Mouse (Mus musculus) MEL (cell line): ENCODE results near the gene Poc1a. TPM values are rescaled to one million over a fixed set of nuclear protein-coding genes. Genes with fewer than 3 reads are reported as not detected.

Experiments used
- DNase-seq: peaks from one replicate; pipeline ENCODE4 v3.0.0; 2011; ENCODE audit warnings: low read depth, low spot score
- H3K27ac ChIP-seq: 2 replicates; pipeline ENCODE4 v1.5.1; 2012; ENCODE audit warnings: low read depth, mild to moderate bottlenecking, control low read depth, low read length, moderate library complexity; ENCODE audit not compliant: control insufficient read depth
- H3K27me3 ChIP-seq, 2 experiments: fragments of 150-350 bp in 1 of 2; sonication (generic) in 1 of 2; 2 replicates each; pipeline ENCODE4 v1.6.1; 2012; ENCODE audit warnings: low read length in 2 of 2, mild to moderate bottlenecking in 2 of 2, improper control_type of control experiment in 1 of 2, moderate library complexity in 1 of 2; ENCODE audit not compliant: insufficient read depth in 2 of 2, control insufficient read depth in 1 of 2
- H3K36me3 ChIP-seq, 2 experiments: 2 replicates each; pipeline ENCODE4 v1.6.1; 2012 to 2014; ENCODE audit warnings: low read length in 2 of 2, improper control_type of control experiment in 1 of 2, inconsistent platforms in 1 of 2, mild to moderate bottlenecking in 1 of 2; ENCODE audit not compliant: insufficient read depth in 2 of 2, control insufficient read depth in 1 of 2
- H3K4me1 ChIP-seq, 2 experiments: fragments of 150-350 bp in 1 of 2; sonication (generic) in 1 of 2; 2 replicates each; pipeline ENCODE4 v1.6.1; 2012; ENCODE audit warnings: low read length in 2 of 2, improper control_type of control experiment in 1 of 2, mild to moderate bottlenecking in 1 of 2; ENCODE audit not compliant: insufficient read depth in 2 of 2, control insufficient read depth in 1 of 2
- H3K4me3 ChIP-seq, 2 experiments: fragments of 150-350 bp in 1 of 2; sonication (generic) in 1 of 2; 2 replicates each; pipeline ENCODE4 v1.5.1; 2012; ENCODE audit warnings: low read depth in 2 of 2, low read length in 2 of 2, mild to moderate bottlenecking in 2 of 2, moderate library complexity in 2 of 2, control low read depth in 1 of 2, improper control_type of control experiment in 1 of 2; ENCODE audit not compliant: control insufficient read depth in 1 of 2, insufficient read depth in 1 of 2
- H3K79me2 ChIP-seq: 2 replicates; pipeline ENCODE4 v1.6.1; 2012; ENCODE audit warnings: mild to moderate bottlenecking, low read length, moderate library complexity; ENCODE audit not compliant: control insufficient read depth, poor library complexity, insufficient read depth
- H3K9ac ChIP-seq: 2 replicates; pipeline ENCODE4 v1.6.1; 2012; ENCODE audit warnings: low read depth, mild to moderate bottlenecking, control low read depth, low read length, moderate library complexity; ENCODE audit not compliant: control insufficient read depth, poor library complexity, severe bottlenecking
- H3K9me3 ChIP-seq: fragments of 150-350 bp; sonication (generic); replicated peaks from 2 replicates; pipeline ENCODE4 v1.6.1; 2012; ENCODE audit warnings: mild to moderate bottlenecking, low read length, improper control_type of control experiment, moderate library complexity; ENCODE audit not compliant: insufficient read depth
- CHD1 ChIP-seq: IDR thresholded peaks from 2 replicates; pipeline ENCODE4 v1.6.1; 2012; ENCODE audit warnings: low read depth, mild to moderate bottlenecking, inconsistent platforms, low read length, improper control_type of control experiment
- EP300 ChIP-seq, 2 experiments: IDR thresholded peaks; 2 replicates each; pipeline ENCODE4 v1.6.1; 2011; ENCODE audit warnings: improper control_type of control experiment in 2 of 2, low read length in 2 of 2, low read depth in 1 of 2, mild to moderate bottlenecking in 1 of 2
- ETS1 ChIP-seq: IDR thresholded peaks from 2 replicates; pipeline ENCODE4 v1.6.1; 2012; ENCODE audit warnings: low read depth, mild to moderate bottlenecking, inconsistent platforms, low read length, improper control_type of control experiment, moderate library complexity
- GABPA ChIP-seq: IDR thresholded peaks from 2 replicates; pipeline ENCODE4 v1.6.1; 2012; ENCODE audit warnings: low read depth, mild to moderate bottlenecking, inconsistent platforms, low read length, improper control_type of control experiment, moderate library complexity
- JUND ChIP-seq: IDR thresholded peaks from 2 replicates; pipeline ENCODE4 v1.6.1; 2011; ENCODE audit warnings: low read depth, mild to moderate bottlenecking, improper control_type of control experiment, low read length
- MAFK ChIP-seq: IDR thresholded peaks from 2 replicates; pipeline ENCODE4 v1.6.1; 2011; ENCODE audit warnings: low read depth, mild to moderate bottlenecking, low read length, improper control_type of control experiment, borderline replicate concordance
- MAZ ChIP-seq: IDR thresholded peaks from 2 replicates; pipeline ENCODE4 v1.6.1; 2012; ENCODE audit warnings: low read depth, mild to moderate bottlenecking, inconsistent platforms, low read length, improper control_type of control experiment
- MXI1 ChIP-seq: IDR thresholded peaks from 2 replicates; pipeline ENCODE4 v1.6.1; 2011; ENCODE audit warnings: mild to moderate bottlenecking, low read depth, low read length, improper control_type of control experiment
- MYB ChIP-seq: IDR thresholded peaks from 2 replicates; pipeline ENCODE4 v1.6.1; 2011; ENCODE audit warnings: mild to moderate bottlenecking, low read depth, low read length, improper control_type of control experiment
- MYC ChIP-seq: IDR thresholded peaks from 2 replicates; pipeline ENCODE4 v1.6.1; 2011; ENCODE audit warnings: low read depth, mild to moderate bottlenecking, low read length, improper control_type of control experiment, moderate library complexity
- NELFE ChIP-seq: IDR thresholded peaks from 2 replicates; pipeline ENCODE4 v1.6.1; 2011; ENCODE audit warnings: low read depth, low read length, improper control_type of control experiment
- NRF1 ChIP-seq: IDR thresholded peaks from 2 replicates; pipeline ENCODE4 v1.6.1; 2014; ENCODE audit warnings: low read depth, mild to moderate bottlenecking, inconsistent platforms, low read length, improper control_type of control experiment, moderate library complexity; ENCODE audit not compliant: poor library complexity, insufficient read depth, severe bottlenecking
- POLR2AphosphoS5 ChIP-seq: IDR thresholded peaks from 2 replicates; pipeline ENCODE4 v1.6.1; 2012; ENCODE audit warnings: low read depth, borderline replicate concordance, mild to moderate bottlenecking, inconsistent platforms, low read length, moderate library complexity, mixed read lengths
- RAD21 ChIP-seq: IDR thresholded peaks from 2 replicates; pipeline ENCODE4 v1.6.1; 2011; ENCODE audit warnings: mild to moderate bottlenecking, low read depth, low read length, improper control_type of control experiment
- SIN3A ChIP-seq: IDR thresholded peaks from 2 replicates; pipeline ENCODE4 v1.6.1; 2012; ENCODE audit warnings: low read length, improper control_type of control experiment, inconsistent platforms
- TBP ChIP-seq: IDR thresholded peaks from 2 replicates; pipeline ENCODE4 v1.8.0; 2011; ENCODE audit warnings: low read depth, low read length, improper control_type of control experiment
- USF2 ChIP-seq, 2 experiments: IDR thresholded peaks; 2 replicates each; pipeline ENCODE4 v1.6.1; 2011 to 2012; ENCODE audit warnings: improper control_type of control experiment in 2 of 2, low read length in 2 of 2, borderline replicate concordance in 1 of 2, inconsistent platforms in 1 of 2, low read depth in 1 of 2, mild to moderate bottlenecking in 1 of 2; ENCODE audit not compliant: insufficient read depth in 1 of 2
- ZC3H11A ChIP-seq: IDR thresholded peaks from 2 replicates; pipeline ENCODE4 v1.6.1; 2012; ENCODE audit warnings: low read depth, mild to moderate bottlenecking, inconsistent platforms, low read length, improper control_type of control experiment
- ZKSCAN1 ChIP-seq: IDR thresholded peaks from 2 replicates; pipeline ENCODE4 v1.6.1; 2012; ENCODE audit warnings: low read depth, mild to moderate bottlenecking, inconsistent platforms, low read length, improper control_type of control experiment, moderate library complexity
- ZMIZ1 ChIP-seq: IDR thresholded peaks from 2 replicates; pipeline ENCODE4 v1.6.1; 2012; ENCODE audit warnings: low read depth, mild to moderate bottlenecking, inconsistent platforms, low read length, improper control_type of control experiment, moderate library complexity
- ZNF384 ChIP-seq: IDR thresholded peaks from 2 replicates; pipeline ENCODE4 v1.6.1; 2012; ENCODE audit warnings: low read depth, mild to moderate bottlenecking, inconsistent platforms, low read length, improper control_type of control experiment
- polyA plus RNA-seq, 2 experiments: library from polyadenylated mRNA; stranded (reverse) in 1 of 2; unstranded in 1 of 2; fragments of >175 nt in 1 of 2; fragments of >200 nt in 1 of 2; gene quantifications; 2 replicates each; pipeline versions ENCODE4 v1.2.1 to v1.2.4; 2012; ENCODE audit warnings: low replicate concordance in 2 of 2, low read depth in 1 of 2; ENCODE audit not compliant: insufficient read length in 2 of 2, insufficient read depth in 1 of 2, missing spikeins in 1 of 2
- total RNA-seq: library from RNA; depleted of rRNA; stranded (reverse); fragments of 300-350 nt; gene quantifications from 2 replicates; pipeline ENCODE4 v1.2.3, GENCODE M21; 2012

Poc1a gene
- total and polyA plus RNA-seq, 3 experiments: 33.8 to 41.3 TPM; not detected in 1

DNA sequence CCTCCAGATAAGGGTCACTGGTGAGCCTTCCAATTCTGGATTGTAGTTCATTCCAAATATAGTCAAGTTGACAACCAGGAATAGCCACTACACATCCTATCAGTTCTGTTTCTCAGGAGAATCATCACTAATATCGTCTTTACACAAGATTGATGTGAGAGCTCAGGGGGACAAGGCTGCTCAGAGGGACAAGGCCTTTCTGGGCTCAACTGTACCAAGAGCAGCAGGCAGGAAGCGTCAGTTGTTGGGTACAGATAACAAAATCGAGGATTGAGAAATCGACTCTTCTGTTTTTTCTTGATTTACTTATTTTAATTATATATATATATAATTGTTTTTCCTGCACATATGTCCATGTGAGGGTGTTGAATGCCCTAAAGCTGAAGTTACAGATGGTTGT, 22.4 kb upstream of the Poc1a start:
- Histone ChIP-seq H3K27ac (no peak overlapping the region), H3K36me3 (no peaks in the 10 kb centered on the region), H3K4me1 (peaks cover 0 to 11% of the 10 kb centered on the region in 2 experiments; a peak in 1 of 4 replicates), H3K4me3 (no peak overlapping the region), H3K79me2 (no peaks in the 10 kb centered on the region), H3K9ac (no peak overlapping the region), H3K9me3 (no peaks in the 10 kb centered on the region), H3K27me3 (peaks cover 0 to 10% of the 10 kb centered on the region in 2 experiments; a peak in 2 of 4 replicates)
- TF ChIP-seq SIN3A (no peak), GABPA (no peak), POLR2AphosphoS5 (no peak), EP300 (IDR thresholded peaks at IDR 0.05; ENCODE audit: low read depth in 1 of 2, low read length in 2 of 2) (no peak), CHD1 (no peak), ZC3H11A (no peak), ETS1 (no peak), ZNF384 (no peak), NELFE (no peak), USF2 (IDR thresholded peaks at IDR 0.05; ENCODE audit: borderline replicate concordance in 1 of 2, insufficient read depth in 1 of 2, low read depth in 1 of 2, low read length in 2 of 2) (no peak), ZKSCAN1 (no peak), MYB (no peak), MXI1 (no peak), MYC (no peak), MAZ (no peak)
- no peak for DNase-seq

DNA sequence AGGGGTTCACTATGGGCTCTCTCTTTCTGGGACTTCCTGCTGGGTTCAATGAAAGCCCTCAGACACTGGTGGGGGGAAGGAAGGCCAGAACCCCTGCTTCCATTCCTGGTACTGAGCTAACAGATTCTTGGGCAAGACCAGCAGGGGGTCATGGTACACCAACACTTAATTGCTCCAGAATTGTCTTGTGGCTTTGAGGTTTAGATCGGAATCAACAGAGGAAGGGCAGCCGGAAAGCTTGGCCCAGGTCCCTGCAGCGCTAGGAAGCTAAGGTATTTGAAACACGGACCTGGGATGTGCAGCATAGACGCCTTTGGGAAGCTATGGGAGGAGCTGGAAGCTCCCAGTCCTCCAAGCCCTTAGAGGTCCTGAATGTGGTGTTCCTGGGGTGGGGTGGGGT, 21.9 kb upstream of the Poc1a start:
- Histone ChIP-seq H3K4me3 (no peak overlapping the region), H3K9me3 (no peaks in the 10 kb centered on the region), H3K36me3 (no peaks in the 10 kb centered on the region), H3K27me3 (peaks cover 0 to 10% of the 10 kb centered on the region in 2 experiments; a peak in 2 of 4 replicates), H3K79me2 (no peaks in the 10 kb centered on the region), H3K27ac (no peak overlapping the region), H3K4me1 (peaks cover 0 to 11% of the 10 kb centered on the region in 2 experiments; a peak in 1 of 4 replicates), H3K9ac (no peak overlapping the region)
- DNase-seq: no peak
- TF ChIP-seq NRF1: no peak
- TF ChIP-seq ZMIZ1: no peak
- TF ChIP-seq RAD21: no peak
- no peak for TF ChIP-seq MAFK
- no peak for TF ChIP-seq JUND
- TF ChIP-seq MAZ: no peak
- TF ChIP-seq POLR2AphosphoS5: no peak
- TF ChIP-seq TBP: no peak
- no peak for TF ChIP-seq MXI1
- TF ChIP-seq, all 39 proteins: peak for 0
